29 mouse cellular contexts compared by ENCODE assay signal in genomic region chr19:44823657-44824056, GRCm38 (mm10).
DNase-seq lines count a peak whose midpoint lies in the region; ATAC-seq lines count a peak whose summit lies in the region.
"Had no signal": no experiment of that assay in that cellular context is flagged by ENCODE, and none has a peak within 500 bp of the region (broad histone marks: within the 10 kb centered on the region; RNA-seq: fewer than 3 reads in every experiment).

No protein-coding gene starts in this region.

- H3K36me3 ChIP-seq in embryonic facial prominence, embryonic 11.5 days (replicated peaks; ENCODE audit: control insufficient read depth, insufficient read depth, low read depth, low read length): no peaks in the 10 kb centered on the region
- no peaks in the 10 kb centered on the region for H3K36me3 ChIP-seq in embryonic facial prominence, embryonic 10.5 days (replicated peaks)
- peaks cover 23% of the 10 kb centered on the region for H3K36me3 ChIP-seq in kidney, embryonic 16.5 days (ENCODE audit: insufficient read depth, low read length)
- no peaks in the 10 kb centered on the region for H3K36me3 ChIP-seq in limb, embryonic 13.5 days
- H3K36me3 ChIP-seq: embryonic facial prominence, embryonic 13.5 days; embryonic facial prominence, embryonic 15.5 days; forebrain, embryonic 10.5 days; forebrain, embryonic 12.5 days; G1E had no signal

- no peaks in the 10 kb centered on the region for H3K9me3 ChIP-seq in embryonic facial prominence, embryonic 11.5 days (replicated peaks; ENCODE audit: control insufficient read depth, low read length)
- no peaks in the 10 kb centered on the region for H3K9me3 ChIP-seq in embryonic facial prominence, embryonic 10.5 days
- H3K9me3 ChIP-seq in kidney, embryonic 16.5 days (ENCODE audit: low read length): no peaks in the 10 kb centered on the region
- no peaks in the 10 kb centered on the region for H3K9me3 ChIP-seq in limb, embryonic 13.5 days
- H3K9me3 ChIP-seq: embryonic facial prominence, embryonic 13.5 days; embryonic facial prominence, embryonic 15.5 days; forebrain, embryonic 10.5 days; forebrain, embryonic 12.5 days; G1E had no signal

- no peak overlapping the region for H3K9ac ChIP-seq in embryonic facial prominence, embryonic 11.5 days (replicated peaks; ENCODE audit: low read length)
- no peak overlapping the region for H3K9ac ChIP-seq in kidney, embryonic 16.5 days (replicated peaks; ENCODE audit: low read length)
- no peak overlapping the region for H3K9ac ChIP-seq in limb, embryonic 13.5 days
- H3K9ac ChIP-seq: embryonic facial prominence, embryonic 13.5 days; embryonic facial prominence, embryonic 15.5 days; forebrain, embryonic 12.5 days had no signal

- no peak overlapping the region for H3K4me3 ChIP-seq in embryonic facial prominence, embryonic 11.5 days (ENCODE audit: low read depth, low read length)
- no peak overlapping the region for H3K4me3 ChIP-seq in embryonic facial prominence, embryonic 10.5 days
- no peak overlapping the region for H3K4me3 ChIP-seq in kidney, embryonic 16.5 days (ENCODE audit: low read length)
- H3K4me3 ChIP-seq in limb, embryonic 13.5 days: no peak overlapping the region
- H3K4me3 ChIP-seq: embryonic facial prominence, embryonic 13.5 days; embryonic facial prominence, embryonic 15.5 days; erythroblast, embryonic 14.5 days; forebrain, embryonic 10.5 days; forebrain, embryonic 12.5 days had no signal

- H3K4me1 ChIP-seq in embryonic facial prominence, embryonic 11.5 days (ENCODE audit: control insufficient read depth, insufficient read depth, low read length): 0 out of 2 replicates have a peak, but pooled peaks cover 3% of the 10 kb centered on the region
- H3K4me1 ChIP-seq in embryonic facial prominence, embryonic 10.5 days: peaks cover 37% of the 10 kb centered on the region
- peaks cover 10% of the 10 kb centered on the region; the same call in 1 of the 2 replicates for H3K4me1 ChIP-seq in kidney, embryonic 16.5 days (ENCODE audit: insufficient read depth, low read length)
- peaks cover 41% of the 10 kb centered on the region for H3K4me1 ChIP-seq in limb, embryonic 13.5 days

- no peak overlapping the region for H3K27ac ChIP-seq in embryonic facial prominence, embryonic 11.5 days (replicated peaks; ENCODE audit: low read depth, low read length)
- no peak overlapping the region for H3K27ac ChIP-seq in embryonic facial prominence, embryonic 10.5 days (replicated peaks)
- peak overlapping the region; percentile 28 for H3K27ac ChIP-seq in kidney, embryonic 16.5 days (ENCODE audit: low read length)
- no peak overlapping the region for H3K27ac ChIP-seq in limb, embryonic 13.5 days
- H3K27ac ChIP-seq: embryonic facial prominence, embryonic 13.5 days; embryonic facial prominence, embryonic 15.5 days; forebrain, embryonic 10.5 days; forebrain, embryonic 12.5 days had no signal

- no peak overlapping the region for H3K4me2 ChIP-seq in embryonic facial prominence, embryonic 11.5 days (ENCODE audit: low read depth, low read length)
- no peak overlapping the region for H3K4me2 ChIP-seq in kidney, embryonic 16.5 days (replicated peaks; ENCODE audit: low read depth, low read length)
- no peak overlapping the region for H3K4me2 ChIP-seq in limb, embryonic 13.5 days (replicated peaks)
- H3K4me2 ChIP-seq: embryonic facial prominence, embryonic 13.5 days; embryonic facial prominence, embryonic 15.5 days; forebrain, embryonic 12.5 days had no signal

- WGBS in embryonic facial prominence, embryonic 11.5 days: 41% methylated on average over 3 of the region's 3 CpGs
- WGBS in embryonic facial prominence, embryonic 10.5 days: 34% methylated on average over 3 of the region's 3 CpGs
- WGBS in kidney, embryonic 16.5 days: 24% methylated on average over 3 of the region's 3 CpGs
- 5% methylated on average over 3 of the region's 3 CpGs for WGBS in limb, embryonic 13.5 days

- DNase-seq in embryonic facial prominence, embryonic 11.5 days (ENCODE audit: low spot score): no peak
- DNase-seq in embryonic facial prominence, embryonic 10.5 days (ENCODE audit: low spot score): no peak
- DNase-seq in kidney, postnatal 25 days: no peak
- peak; percentile 51 for DNase-seq in forelimb bud, embryonic 11.5 days (ENCODE audit: low read depth, low spot score)
- no peak for DNase-seq in spleen, adult 12 weeks (ENCODE audit: low spot score)
- DNase-seq: adrenal gland, adult 2 months; adrenal gland, postnatal 10 days; adrenal gland, postnatal 25 days; B cell, adult 2 months; cerebellum, adult 11 months; cerebellum, adult 18-20 months; cerebellum, adult 8-10 months; cerebellum, adult 9-11 months; cerebellum, postnatal 14 days; cerebellum, postnatal 36 days; embryo, embryonic 11 days had no signal

- 0 out of 2 replicates have a peak, but pooled peaks have one; percentile 14 for ATAC-seq in embryonic facial prominence, embryonic 11.5 days (replicated peaks; ENCODE audit: insufficient number of reproducible peaks, low FRiP score, low TSS enrichment, low read depth)
- 0 out of 2 replicates have a peak, but pooled peaks have one; percentile 20 for ATAC-seq in kidney, embryonic 16.5 days (ENCODE audit: low FRiP score, low TSS enrichment)
- ATAC-seq in limb, embryonic 13.5 days (ENCODE audit: low FRiP score, low read depth): peak; percentile 28; the same call in 1 of the 2 replicates
- ATAC-seq: activated CD4-positive, CD25-positive, alpha-beta regulatory T cell, adult 4 months; CD4-positive, CD25-positive, alpha-beta regulatory T cell, adult 4 months; forebrain, embryonic 14.5 days; forebrain, embryonic 16.5 days; Patski had no signal

- H3K27me3 ChIP-seq in embryonic facial prominence, embryonic 11.5 days (ENCODE audit: control insufficient read depth, insufficient read depth, low read length): no peaks in the 10 kb centered on the region
- H3K27me3 ChIP-seq in embryonic facial prominence, embryonic 10.5 days (replicated peaks; ENCODE audit: low read depth, poor library complexity, severe bottlenecking): peaks cover 86% of the 10 kb centered on the region
- H3K27me3 ChIP-seq in kidney, embryonic 16.5 days (ENCODE audit: insufficient read depth, low read length): no peaks in the 10 kb centered on the region
- peaks cover 87% of the 10 kb centered on the region for H3K27me3 ChIP-seq in limb, embryonic 13.5 days
- H3K27me3 ChIP-seq: Patski had no signal
